Mouse (Mus musculus): ENCODE measurements around the gene Slc38a3.

DNA sequence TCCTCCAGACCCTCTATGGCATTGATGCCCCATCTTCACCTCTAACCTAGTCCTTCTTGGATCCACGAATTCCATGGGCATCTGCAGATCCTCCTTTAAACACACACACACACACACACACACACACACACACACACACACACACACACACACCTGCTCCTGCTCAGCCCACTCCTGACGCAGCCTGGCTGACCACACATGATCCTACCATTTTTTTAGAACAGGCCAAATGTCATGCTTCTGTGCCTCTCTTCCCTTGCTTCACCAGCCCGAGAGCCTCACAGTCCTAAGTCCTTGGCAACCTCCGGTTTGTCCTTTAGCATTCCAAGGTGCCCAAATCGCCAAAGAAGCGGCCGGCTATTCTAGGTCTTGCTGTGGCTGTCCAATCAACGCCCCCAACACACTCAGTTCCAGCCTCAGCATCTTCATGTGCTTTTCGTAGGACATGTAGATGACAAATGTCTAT lies at the start of gene Slc38a3:
- TF ChIP-seq CTCF (IDR thresholded peaks at IDR 0.05; ENCODE audit: borderline replicate concordance, insufficient read depth, low read depth, low read length) = no peak
- TF ChIP-seq POLR2A (IDR thresholded peaks at IDR 0.05; ENCODE audit: borderline replicate concordance, insufficient read depth, low read length) = no peak

Data from cerebellum, adult 2 months (tissue).